8 mouse cellular contexts compared by ENCODE assay signal in the genomic region with DNA sequence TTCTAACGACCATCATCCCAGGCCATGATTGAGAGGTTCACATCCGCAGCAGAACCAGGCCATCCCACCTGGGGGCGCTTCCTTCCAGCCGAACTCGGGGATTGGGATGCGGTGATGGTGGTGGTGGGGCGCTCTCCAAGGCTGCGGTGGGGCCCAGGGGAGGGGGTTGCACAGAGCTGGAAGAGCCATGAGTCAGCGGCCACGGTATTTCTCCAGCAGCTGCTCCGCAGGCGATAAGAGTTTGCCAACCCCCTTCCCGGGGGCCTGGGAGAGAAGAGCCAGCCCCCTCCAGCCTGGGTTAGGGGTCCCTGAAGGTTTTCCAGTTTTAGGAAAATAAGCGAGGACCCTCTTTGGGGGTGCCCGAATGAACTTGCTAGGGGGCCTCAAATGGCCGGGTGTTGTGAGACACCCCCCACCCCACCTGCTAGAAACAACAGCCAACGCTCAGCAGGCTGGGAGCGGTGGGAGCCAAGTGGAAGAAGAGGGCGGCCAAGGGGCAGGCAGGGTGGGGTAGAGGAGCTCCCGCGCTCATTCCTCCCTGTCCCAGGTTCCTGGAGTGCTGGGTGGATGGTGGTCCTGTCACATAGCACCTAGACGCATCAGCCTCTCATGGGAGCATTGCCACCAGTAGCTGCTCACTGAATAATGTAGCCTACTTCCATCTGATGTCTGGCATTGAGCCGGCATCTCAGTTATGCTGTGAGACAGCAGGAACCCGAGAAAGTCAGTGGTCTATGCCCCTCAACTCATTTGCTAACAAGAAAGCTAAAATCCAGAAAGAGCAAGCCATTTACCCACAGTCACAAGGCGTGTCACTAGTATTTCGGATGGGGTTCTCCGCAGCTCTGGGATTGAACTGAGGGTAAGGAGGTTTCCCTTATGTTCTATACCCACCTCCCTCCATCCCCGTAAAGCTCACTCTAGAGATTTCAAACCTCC. TPM values are rescaled to one million over a fixed set of nuclear protein-coding genes. Genes with fewer than 3 reads are reported as not detected.
A peak's percentile ranks its signal among the peaks of the same experiment; 100 is the strongest.
DNase-seq lines count a peak whose midpoint lies in the region; ATAC-seq lines count a peak whose summit lies in the region.

No protein-coding gene starts in this region.

- H3K9me3 ChIP-seq in kidney, embryonic 14.5 days (ENCODE audit: control insufficient read depth, low read length), result no peaks in the 10 kb centered on the region
- no peaks in the 10 kb centered on the region for H3K9me3 ChIP-seq in forebrain, embryonic 14.5 days (replicated peaks; ENCODE audit: control insufficient read depth, low read length)
- H3K9me3 ChIP-seq in limb, embryonic 11.5 days (ENCODE audit: control insufficient read depth, low read length), result no peaks in the 10 kb centered on the region
- no peaks in the 10 kb centered on the region for H3K9me3 ChIP-seq in midbrain, embryonic 14.5 days (ENCODE audit: control insufficient read depth, low read length)

- peak overlapping the region; percentile 54 for H3K4me3 ChIP-seq in kidney, embryonic 14.5 days (ENCODE audit: low read length)
- H3K4me3 ChIP-seq in forebrain, embryonic 14.5 days (ENCODE audit: low read depth, low read length), result peak overlapping the region; percentile 52
- peak overlapping the region; percentile 45 for H3K4me3 ChIP-seq in limb, embryonic 11.5 days (ENCODE audit: low read depth, low read length)
- peak overlapping the region; percentile 51 for H3K4me3 ChIP-seq in midbrain, embryonic 14.5 days (replicated peaks; ENCODE audit: low read depth, low read length)

- WGBS in kidney, embryonic 14.5 days, result under 1% methylated on average over 28 of the region's 28 CpGs
- WGBS in forebrain, embryonic 14.5 days, result 2% methylated on average over 28 of the region's 28 CpGs
- WGBS in limb, embryonic 11.5 days, result 1% methylated on average over 28 of the region's 28 CpGs
- WGBS in midbrain, embryonic 14.5 days, result under 1% methylated on average over 28 of the region's 28 CpGs

- H3K27ac ChIP-seq in kidney, embryonic 14.5 days (ENCODE audit: low read depth, low read length), result peak overlapping the region; percentile 89
- H3K27ac ChIP-seq in forebrain, embryonic 14.5 days (ENCODE audit: low read depth, low read length), result peak overlapping the region; percentile 63; the same call in 1 of the 2 replicates
- H3K27ac ChIP-seq in limb, embryonic 11.5 days (replicated peaks; ENCODE audit: low read depth, low read length), result no peak overlapping the region
- H3K27ac ChIP-seq in midbrain, embryonic 14.5 days (replicated peaks; ENCODE audit: low read depth, low read length), result peak overlapping the region; percentile 74

- DNase-seq in kidney, postnatal 14 days, result no peak
- peak; percentile 54 for DNase-seq in cerebellum, adult 11 months
- peak; percentile 46 for DNase-seq in forebrain, embryonic 14.5 days (ENCODE audit: low spot score)
- DNase-seq in heart, postnatal 36 days, result peak; percentile 57 to 68
- peak; percentile 68 for DNase-seq in limb, embryonic 11.5 days (ENCODE audit: low spot score)
- peak; percentile 76 for DNase-seq in midbrain, embryonic 14.5 days
- DNase-seq in urinary bladder, postnatal 4 days (ENCODE audit: low spot score in 2 of 2), result peak; percentile 85 to 87

- H3K36me3 ChIP-seq in kidney, embryonic 14.5 days (ENCODE audit: control insufficient read depth, insufficient read depth, low read length), result no peaks in the 10 kb centered on the region
- H3K36me3 ChIP-seq in forebrain, embryonic 14.5 days (ENCODE audit: control insufficient read depth, insufficient read depth, low read length), result no peaks in the 10 kb centered on the region
- H3K36me3 ChIP-seq in limb, embryonic 11.5 days (ENCODE audit: control insufficient read depth, insufficient read depth, low read length), result no peaks in the 10 kb centered on the region
- no peaks in the 10 kb centered on the region for H3K36me3 ChIP-seq in midbrain, embryonic 14.5 days (ENCODE audit: control insufficient read depth, insufficient read depth, low read length)

- intact Hi-C loops in heart, postnatal 36 days (cut with DNase I), result loop anchor here (5.0 kb wide), 2 partner anchors 175 to 425 kb away; a partner anchor contains a TSS

- peak; percentile 33; the same call in 1 of the 2 replicates for ATAC-seq in kidney, embryonic 14.5 days (ENCODE audit: low FRiP score, low TSS enrichment)
- peak; percentile 11; the same call in 1 of the 2 replicates for ATAC-seq in forebrain, embryonic 14.5 days
- ATAC-seq in limb, embryonic 11.5 days (ENCODE audit: insufficient number of reproducible peaks, low FRiP score, low TSS enrichment, low read depth), result no peak
- peak; percentile 3; the same call in 1 of the 2 replicates for ATAC-seq in midbrain, embryonic 14.5 days (ENCODE audit: low FRiP score, low TSS enrichment)

- peak overlapping the region; percentile 54; the same call in 1 of the 2 replicates for H3K9ac ChIP-seq in kidney, embryonic 14.5 days (ENCODE audit: low read depth, low read length)
- peak overlapping the region; percentile 75 for H3K9ac ChIP-seq in forebrain, embryonic 14.5 days (ENCODE audit: low read length)
- H3K9ac ChIP-seq in limb, embryonic 11.5 days (ENCODE audit: low read length), result peak overlapping the region; percentile 60
- H3K9ac ChIP-seq in midbrain, embryonic 14.5 days (replicated peaks; ENCODE audit: low read length), result peak overlapping the region; percentile 54

- H3K4me1 ChIP-seq in kidney, embryonic 14.5 days (ENCODE audit: control insufficient read depth, insufficient read depth, low read length), result peaks cover 22% of the 10 kb centered on the region
- H3K4me1 ChIP-seq in forebrain, embryonic 14.5 days (ENCODE audit: control insufficient read depth, insufficient read depth, low read length), result peaks cover 14% of the 10 kb centered on the region
- H3K4me1 ChIP-seq in limb, embryonic 11.5 days (ENCODE audit: control insufficient read depth, insufficient read depth, low read length), result peaks cover 8% of the 10 kb centered on the region
- peaks cover 11% of the 10 kb centered on the region for H3K4me1 ChIP-seq in midbrain, embryonic 14.5 days (ENCODE audit: control insufficient read depth, insufficient read depth, low read length)

- no peaks in the 10 kb centered on the region for H3K27me3 ChIP-seq in kidney, embryonic 14.5 days (ENCODE audit: control insufficient read depth, insufficient read depth, low read length)
- no peaks in the 10 kb centered on the region for H3K27me3 ChIP-seq in forebrain, embryonic 14.5 days (replicated peaks; ENCODE audit: control insufficient read depth, insufficient read depth, low read length)
- H3K27me3 ChIP-seq in limb, embryonic 11.5 days (ENCODE audit: control insufficient read depth, insufficient read depth, low read length), result 0 out of 2 replicates have a peak, but pooled peaks cover 3% of the 10 kb centered on the region
- peaks cover 4% of the 10 kb centered on the region; the same call in 1 of the 2 replicates for H3K27me3 ChIP-seq in midbrain, embryonic 14.5 days (ENCODE audit: control insufficient read depth, insufficient read depth, low read length)

- H3K4me2 ChIP-seq in kidney, embryonic 14.5 days (replicated peaks; ENCODE audit: low read depth, low read length), result peak overlapping the region; percentile 92
- peak overlapping the region; percentile 92 for H3K4me2 ChIP-seq in forebrain, embryonic 14.5 days (ENCODE audit: low read length)
- H3K4me2 ChIP-seq in limb, embryonic 11.5 days (ENCODE audit: low read depth, severe bottlenecking), result peak overlapping the region; percentile 88
- peak overlapping the region; percentile 95 for H3K4me2 ChIP-seq in midbrain, embryonic 14.5 days (ENCODE audit: low read length)

RNA-seq across cellular contexts. Expression of a gene that starts 17.1 kb away (rescaled TPM):
- 11.1 and 15.0 TPM in 2 replicates for polyA plus RNA-seq in kidney, embryonic 14.5 days (2014; fragmentation: Nextera tagmentation; extraction: Ambion mirVana)
- polyA plus RNA-seq in forebrain, embryonic 14.5 days (2014; fragmentation: Nextera tagmentation; extraction: Ambion mirVana), result 0.80 and 1.3 TPM in 2 replicates
- total RNA-seq in heart, postnatal 36 days (2021), result 1 to 10 TPM; 4.4 TPM
- polyA plus RNA-seq in limb, embryonic 11.5 days (2014; fragmentation: Nextera tagmentation; extraction: Ambion mirVana), result 0.85 and 1.3 TPM in 2 replicates
- 0.69 and 2.0 TPM in 2 replicates for polyA plus RNA-seq in midbrain, embryonic 14.5 days (2014; fragmentation: Nextera tagmentation; extraction: Ambion mirVana)

RNA-seq across cellular contexts. Expression of a gene that starts 31.6 kb away (rescaled TPM):
- polyA plus RNA-seq in kidney, embryonic 14.5 days (2014; fragmentation: Nextera tagmentation; extraction: Ambion mirVana), result 35.6 and 57.5 TPM in 2 replicates
- polyA plus RNA-seq in forebrain, embryonic 14.5 days (2014; fragmentation: Nextera tagmentation; extraction: Ambion mirVana), result 26.7 and 29.1 TPM in 2 replicates
- 10 to 100 TPM; 48.4 to 51.2 TPM for total RNA-seq in heart, postnatal 36 days (2021)
- polyA plus RNA-seq in limb, embryonic 11.5 days (2014; fragmentation: Nextera tagmentation; extraction: Ambion mirVana), result 36.9 and 37.6 TPM in 2 replicates
- polyA plus RNA-seq in midbrain, embryonic 14.5 days (2014; fragmentation: Nextera tagmentation; extraction: Ambion mirVana), result 27.5 and 32.0 TPM in 2 replicates
